Mouse (Mus musculus) layer of hippocampus, adult 8-10 months (tissue): Measurements from ENCODE around the gene Txnrd3. TPM values are rescaled to one million over a fixed set of nuclear protein-coding genes. Genes with fewer than 3 reads are reported as not detected.

Experiments
- DNase-seq, 2 experiments: peaks; one replicate each; pipeline ENCODE4 v3.0.0; 2022; ENCODE audit warnings: low spot score in 2 of 2
- total RNA-seq, 4 experiments: library from RNA; stranded (reverse); gene quantifications; 2 replicates each; pipeline ENCODE4 v1.2.4; 2022

Gene Txnrd3
- total RNA-seq = 1 to 10 TPM; 2.9 to 6.3 (median 4.1) TPM

DNA sequence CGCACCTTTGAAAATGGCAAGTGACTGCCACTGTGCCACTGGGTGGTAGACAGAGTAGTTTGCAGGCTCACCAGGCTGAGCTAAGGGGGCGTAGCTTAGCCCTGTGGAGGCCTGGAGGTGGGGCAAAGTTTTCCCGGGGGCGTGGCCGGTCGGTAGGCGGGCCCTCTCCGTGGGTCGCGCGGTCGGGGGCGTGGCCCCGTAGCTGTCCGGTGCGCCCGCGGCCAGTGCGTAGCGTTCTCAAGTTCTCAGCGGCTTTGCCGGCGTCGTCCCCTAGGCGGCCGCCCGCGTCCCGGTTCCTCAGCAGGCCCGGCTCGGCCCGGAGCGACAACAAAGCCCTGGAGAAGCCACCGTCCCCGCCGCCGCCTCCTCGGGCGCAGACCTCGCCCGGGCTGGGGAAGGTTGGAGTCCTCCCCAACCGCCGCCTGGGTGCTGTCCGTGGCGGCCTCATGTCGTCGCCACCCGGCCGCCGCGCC is at the start of gene Txnrd3:
Txnrd3 (plus strand) TSS at position 191 of the 473 bp plus-strand sequence.
- peak; percentile 69 to 78 for DNase-seq

DNA sequence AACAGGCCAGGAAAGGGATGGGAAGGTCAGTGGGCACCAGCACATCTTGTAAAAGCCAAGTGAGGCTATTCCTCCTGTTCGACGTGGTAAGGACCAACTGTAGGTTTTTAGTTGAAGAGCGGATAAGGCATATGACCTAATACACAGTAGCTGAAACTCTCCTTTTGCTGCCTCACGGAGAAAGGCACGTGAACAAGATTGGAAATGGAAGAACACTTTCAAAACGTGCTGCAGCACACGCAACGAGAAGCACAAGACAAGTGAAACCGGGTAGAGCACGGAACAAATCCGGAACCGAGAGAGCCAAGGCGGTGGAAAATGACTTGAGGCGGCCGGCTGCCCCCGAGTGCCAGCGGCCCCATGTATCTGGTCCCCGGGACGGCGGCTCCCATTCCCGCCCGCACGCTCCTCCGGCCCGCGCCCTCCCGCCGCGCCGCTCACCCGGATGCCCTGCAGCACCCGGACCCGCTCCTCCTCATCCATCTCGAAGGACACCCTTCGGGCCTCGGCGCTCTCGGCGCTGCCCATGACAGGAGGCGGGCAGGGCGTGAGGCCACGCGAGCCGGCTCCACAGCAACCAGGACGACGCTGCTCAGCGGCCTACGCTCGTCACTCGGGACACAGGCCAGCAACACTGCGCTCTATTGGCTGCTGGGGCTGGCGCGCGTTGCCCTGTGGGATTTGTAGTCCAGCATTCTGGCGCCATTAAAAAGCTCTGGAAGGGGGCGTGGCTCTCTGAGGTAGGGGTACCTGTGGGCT is 48.6 kb upstream of the Txnrd3 start, which contains the start of gene Chchd6:
Chchd6 (minus strand) TSS at position 635 of the 759 bp plus-strand sequence.
- DNase-seq = peak; percentile 94 to 96

DNA sequence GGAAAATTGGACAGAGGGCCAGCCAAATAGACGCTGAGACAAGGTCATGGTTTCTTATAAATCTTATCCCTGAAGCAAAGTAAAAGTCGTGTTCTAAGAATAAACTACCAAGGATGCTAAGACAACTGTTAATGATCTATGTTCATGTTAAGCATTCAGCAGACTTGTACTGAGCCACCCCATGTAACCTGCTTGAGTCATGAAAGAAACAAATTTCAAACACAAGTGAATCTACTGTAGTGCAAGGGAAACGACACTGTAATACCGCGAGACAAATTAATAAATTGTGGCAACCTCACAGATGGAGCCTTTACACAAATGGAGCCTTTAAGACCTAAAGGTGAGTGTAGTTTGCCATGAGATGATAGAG is 48.0 kb upstream of the Txnrd3 start:
- no peak for DNase-seq

DNA sequence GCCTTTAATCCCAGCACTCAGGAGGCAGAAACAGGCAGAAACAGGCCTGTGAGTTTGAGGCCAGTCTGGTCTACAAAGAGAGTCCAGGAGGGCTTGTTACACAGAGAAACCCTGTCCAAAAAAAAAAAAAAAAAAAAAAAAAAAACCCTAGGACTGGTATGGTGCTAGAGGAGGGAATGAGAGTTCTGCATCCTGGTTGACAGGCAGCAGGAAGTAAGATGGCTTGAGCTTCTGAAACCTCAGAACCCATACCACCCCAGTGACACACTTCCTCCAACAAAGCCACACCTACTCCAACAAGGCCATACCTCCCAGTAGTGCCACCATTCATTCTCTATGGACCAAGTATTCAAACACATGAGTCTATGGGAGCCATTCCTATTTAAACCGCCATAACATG is 47.3 kb upstream of the Txnrd3 start:
- no peak for DNase-seq

DNA sequence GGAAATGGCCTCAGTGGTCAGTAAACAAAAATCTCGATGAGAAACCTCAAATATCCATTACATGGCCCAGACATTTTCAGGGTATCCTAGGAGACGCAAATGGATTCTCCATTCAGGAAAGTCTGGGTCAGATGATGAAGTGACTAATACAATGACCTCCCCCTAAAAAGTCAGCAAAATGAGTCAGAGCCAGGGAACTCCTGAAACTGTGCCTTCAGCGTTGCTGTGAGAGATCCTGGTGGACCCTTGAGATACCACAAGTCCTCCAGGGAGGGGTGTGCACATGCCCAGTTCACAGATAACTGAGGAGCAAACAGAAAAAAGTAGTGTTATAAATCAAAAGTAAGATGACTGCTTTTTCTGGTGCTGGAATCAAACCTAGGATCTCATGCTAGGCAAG is 37.7 kb upstream of the Txnrd3 start:
- DNase-seq = no peak

DNA sequence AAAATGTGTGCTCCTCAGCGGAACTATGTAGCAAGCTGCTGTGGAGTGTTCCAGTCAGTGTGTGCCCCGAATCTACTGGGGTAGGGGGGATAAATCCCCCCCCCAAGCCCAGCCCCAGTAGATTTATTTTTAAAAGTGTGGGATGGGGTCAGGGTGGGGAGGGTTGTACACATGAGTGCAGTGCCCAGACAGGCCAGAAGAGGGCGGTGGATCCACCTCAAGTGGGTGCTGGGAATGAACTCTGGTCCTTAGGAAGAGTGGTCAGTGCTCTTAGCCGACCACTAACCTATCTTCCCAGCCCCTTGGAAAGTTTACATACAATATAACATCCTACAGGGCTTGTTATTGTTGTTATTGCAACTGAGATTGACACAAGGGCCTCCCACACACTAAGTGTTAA is 35.8 kb upstream of the Txnrd3 start:
- no peak for DNase-seq

DNA sequence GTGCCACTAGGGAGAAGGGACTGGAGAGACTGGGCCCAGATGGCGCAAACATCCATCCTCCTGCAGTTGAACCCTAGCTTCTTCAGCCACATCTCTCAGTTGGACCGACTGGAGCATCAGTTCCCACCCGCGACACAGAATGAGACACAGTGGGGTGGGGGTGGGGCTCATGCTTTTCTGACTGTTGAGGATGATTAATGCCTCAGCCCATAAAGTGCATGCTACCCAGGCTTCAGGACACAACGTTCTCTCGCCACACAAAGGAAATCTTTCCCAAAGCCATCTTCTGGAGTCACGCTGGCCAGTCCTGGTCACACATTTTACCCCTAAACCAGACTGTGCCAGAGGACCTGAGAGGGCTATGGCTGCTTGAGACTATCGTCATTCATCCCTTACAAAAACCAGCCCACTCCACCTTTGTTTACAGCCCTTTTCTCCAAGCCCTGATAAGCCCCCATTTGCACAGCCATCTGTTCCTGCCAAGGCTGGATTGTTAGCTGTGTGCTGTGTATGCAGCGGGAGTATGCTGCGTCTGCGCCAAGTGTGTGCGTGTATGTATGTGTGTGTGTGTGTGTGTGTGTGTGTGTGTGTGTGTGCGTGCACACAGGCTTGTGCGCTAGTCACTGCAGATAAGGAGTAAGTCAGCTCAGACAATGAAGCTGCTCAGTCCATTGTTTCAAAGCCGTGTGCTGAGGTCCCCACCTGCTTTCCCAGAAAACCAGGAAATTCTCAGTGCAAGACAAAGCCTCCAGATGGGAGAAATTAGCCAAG is 30.3 kb upstream of the Txnrd3 start:
- peak; percentile 53 to 78 for DNase-seq

DNA sequence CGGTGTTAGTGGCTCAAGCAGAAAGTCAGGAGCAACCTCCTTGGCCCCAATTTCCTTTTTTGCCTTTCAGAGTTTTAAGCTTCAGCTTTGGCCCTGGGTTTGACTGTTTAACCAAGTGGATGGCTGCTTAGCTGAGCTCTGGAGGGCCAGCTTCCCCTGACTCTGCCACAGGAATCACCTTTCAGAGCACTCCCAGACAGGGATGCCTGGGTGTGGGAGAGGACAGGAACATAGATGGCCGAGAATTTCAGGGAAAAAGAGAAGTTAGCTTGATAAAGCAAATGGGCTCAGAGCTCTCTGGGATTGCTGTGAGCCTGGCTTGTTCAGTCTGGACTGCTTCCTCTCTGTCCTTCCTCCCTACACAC is 29.7 kb upstream of the Txnrd3 start:
- no peak for DNase-seq

DNA sequence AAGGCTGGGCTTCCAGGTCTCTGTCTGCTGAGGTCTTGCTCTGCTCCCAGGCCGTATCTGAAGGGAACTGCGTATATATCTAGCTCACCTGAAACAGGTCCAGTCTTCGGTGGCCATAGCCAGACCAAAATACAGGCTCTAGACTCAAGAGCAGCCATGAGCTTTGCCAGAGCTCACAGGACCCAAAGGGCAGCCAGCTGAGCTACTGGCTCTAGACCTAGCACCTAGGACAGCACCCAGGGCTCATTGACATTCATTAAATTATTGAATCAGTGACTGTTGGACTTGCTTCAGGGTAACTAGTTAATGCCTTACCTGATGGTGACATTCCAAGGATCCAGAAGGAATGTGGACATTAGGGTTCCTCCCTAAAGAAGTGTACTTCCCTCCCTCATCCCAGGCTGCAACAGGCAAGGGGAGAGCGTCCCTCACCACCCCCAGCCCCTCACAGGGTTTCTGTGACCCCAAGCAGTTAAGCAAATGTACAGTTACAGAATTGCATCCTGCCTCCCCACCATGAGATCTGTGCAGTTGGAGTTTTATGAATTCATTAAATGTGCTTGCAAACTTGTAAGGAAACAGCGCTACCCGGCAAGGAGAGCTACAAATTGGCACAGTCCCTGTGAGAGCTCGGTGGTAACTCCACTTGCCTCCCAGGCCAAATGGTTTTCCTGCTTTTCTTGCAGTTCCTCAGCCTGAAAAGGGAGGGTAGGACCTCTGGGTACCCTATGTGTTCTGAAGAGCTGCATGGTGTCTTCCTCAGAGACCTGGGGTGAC is 29.0 kb upstream of the Txnrd3 start:
- no peak for DNase-seq

DNA sequence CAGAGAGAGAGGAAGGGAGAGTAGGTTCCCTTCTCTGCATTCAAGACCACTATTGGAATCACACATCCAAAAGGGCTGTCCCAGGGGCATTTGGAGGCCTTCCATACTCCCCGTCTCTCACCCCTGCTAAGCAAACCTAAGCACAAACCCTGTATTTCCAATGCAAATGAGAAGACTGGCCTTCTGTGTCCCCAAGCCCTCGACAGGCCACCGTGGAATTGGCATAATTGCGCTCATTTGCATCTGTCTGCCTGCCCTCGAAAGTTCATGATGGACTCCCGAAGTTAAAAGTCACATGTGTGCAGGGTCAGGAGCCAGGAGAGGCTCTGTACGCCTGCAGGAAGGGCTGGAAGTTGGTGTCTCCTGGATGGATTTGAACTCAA is 28.4 kb upstream of the Txnrd3 start:
- no peak for DNase-seq

DNA sequence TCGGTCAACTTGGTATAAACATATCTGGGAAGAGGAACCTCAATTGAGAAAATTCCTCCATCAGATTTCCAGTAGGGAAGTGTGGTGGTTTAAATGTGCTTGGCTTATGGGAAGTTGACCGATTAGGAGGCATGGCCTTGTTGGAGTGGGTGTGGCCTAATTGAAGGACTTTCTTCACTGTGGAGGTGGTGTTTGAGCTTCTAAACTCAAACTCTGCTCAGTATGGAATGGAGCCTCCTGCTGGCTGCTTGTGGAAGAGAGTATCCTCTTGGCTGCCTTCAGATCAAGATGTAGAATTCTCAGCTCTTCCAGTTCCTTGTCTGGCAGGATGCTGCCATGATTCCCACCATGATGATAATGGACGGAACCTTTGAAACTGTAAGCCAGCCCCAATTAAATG is 21.1 kb upstream of the Txnrd3 start:
- no peak for DNase-seq

DNA sequence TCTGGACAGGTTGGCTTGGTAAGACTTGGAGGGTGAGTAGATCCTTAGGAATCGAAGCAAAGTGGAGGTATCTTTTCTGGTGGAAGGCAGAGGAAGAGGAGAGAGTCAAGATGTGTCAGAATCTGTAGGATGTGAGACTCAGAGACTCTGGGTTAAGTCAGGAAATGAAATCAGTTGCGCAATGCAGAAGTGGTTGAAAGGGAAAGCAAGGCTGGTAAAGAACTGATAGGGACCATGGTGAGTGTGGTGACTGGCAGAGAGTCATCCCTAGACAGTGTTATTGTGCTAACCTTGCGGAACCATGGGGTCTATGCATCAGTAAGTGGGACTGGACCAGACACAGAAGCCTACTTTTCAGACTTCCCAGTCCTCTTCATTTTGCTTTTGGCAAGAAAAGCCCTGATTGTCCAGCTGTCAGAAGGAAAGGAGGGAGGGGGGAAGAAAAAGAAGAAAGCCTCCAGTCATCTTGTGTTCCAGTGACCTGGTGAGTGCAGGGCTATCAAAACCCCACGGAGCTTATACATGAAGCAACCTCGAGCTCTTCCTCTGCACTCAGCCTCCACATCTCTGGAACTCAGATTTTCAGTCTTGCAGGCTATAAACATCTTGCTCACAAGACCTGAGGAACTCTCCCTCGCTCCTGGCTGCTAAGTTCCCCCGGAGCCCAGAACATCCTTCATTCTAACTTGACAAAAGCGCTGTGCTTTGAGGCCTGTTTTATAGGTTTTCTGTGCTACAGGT is 15.6 kb upstream of the Txnrd3 start:
- no peak for DNase-seq

DNA sequence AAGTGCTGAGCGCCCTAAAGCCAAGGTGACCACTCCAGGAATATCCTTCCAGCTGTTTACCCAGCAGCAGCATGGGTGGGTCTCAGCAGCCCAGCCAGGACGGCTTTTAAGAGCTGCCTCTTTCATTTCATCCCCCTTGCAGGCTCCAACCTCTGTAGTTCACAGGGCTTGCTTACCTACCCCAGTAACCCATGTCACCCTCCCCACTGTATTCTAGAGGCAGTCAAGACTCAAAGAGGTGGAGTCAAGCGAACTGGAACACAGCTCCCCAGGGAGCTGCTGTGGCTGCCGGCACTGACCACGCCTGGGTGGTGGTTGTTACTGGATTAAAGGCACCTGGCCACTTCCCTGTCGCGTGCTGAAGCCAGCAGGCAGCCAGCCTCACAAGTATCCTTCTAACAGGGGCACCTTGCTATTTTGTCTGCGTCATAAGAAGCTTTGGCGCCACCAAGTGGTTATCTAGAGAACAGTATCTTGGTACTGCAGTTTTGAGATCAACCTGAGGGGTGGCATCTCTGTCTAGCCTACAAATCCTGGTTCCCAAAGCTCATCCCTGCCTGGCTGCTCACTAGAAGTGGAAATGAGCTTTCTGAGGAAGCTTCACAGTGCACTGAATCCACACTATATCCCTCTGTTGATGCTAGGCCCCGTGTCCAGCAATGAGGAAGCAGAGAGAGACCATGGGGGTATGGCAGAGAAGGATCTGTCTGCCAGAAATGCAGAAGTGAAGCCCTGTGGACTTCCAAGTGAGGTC is 11.8 kb upstream of the Txnrd3 start:
- DNase-seq = peak; percentile 81 to 87

DNA sequence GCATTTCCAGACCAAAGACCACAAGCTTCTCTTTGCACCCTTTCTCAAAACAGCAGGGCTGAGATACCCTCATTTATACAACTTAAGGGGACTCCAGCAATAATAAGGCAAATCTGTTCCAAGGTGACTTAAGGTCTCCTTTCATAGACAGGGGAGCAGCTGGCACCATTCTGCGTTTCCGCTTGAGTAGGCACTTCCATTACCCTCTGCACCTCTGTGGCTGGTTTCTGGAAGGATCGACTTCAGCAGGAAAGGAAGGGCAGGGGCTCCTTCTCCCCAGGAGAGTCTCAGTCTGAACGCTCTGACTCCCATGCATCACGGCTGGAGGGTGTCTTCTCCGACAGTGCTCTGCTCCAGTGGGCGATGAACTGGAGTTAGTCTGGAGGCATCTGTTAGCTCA is 10.7 kb upstream of the Txnrd3 start:
- no peak for DNase-seq

DNA sequence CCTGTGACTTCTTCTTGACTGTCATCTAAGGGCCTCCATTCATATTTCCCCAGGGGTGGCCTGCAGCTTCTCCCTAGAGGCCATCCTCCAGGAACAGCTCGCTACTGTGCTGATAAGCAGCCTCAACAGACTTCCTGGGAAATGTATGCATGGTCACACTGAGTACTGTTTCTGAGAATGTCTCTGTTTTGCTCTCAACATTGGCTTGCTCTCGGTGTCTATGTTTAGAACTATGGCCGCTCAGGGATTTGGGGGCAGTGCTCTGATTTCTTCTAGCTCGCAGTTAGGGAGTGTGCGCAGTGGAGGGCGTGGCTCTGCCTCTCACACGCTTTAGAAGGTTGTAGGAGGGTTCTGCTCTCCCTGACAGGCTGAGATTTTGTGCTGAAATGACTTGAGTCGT is 9.4 kb upstream of the Txnrd3 start:
- DNase-seq = no peak

DNA sequence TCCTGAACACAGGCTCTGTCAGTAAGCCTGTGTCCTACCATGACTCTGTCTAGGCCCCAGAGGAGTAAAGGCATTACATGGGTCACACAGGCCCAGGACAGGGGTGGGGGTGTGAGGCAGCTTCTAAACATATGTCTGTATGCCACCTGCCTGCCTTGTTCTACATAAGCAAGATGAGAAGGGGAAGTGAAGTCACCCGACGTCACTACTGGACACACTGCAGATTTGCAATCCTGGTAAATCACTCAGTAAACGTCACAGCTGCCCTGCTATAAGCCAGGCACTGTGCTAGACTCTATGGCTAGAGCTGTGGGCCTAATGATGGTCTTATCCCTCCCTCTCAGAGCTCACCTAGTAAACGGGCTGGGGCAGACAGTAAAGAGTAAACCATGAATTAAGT is 5.8 kb upstream of the Txnrd3 start:
- DNase-seq = no peak

DNA sequence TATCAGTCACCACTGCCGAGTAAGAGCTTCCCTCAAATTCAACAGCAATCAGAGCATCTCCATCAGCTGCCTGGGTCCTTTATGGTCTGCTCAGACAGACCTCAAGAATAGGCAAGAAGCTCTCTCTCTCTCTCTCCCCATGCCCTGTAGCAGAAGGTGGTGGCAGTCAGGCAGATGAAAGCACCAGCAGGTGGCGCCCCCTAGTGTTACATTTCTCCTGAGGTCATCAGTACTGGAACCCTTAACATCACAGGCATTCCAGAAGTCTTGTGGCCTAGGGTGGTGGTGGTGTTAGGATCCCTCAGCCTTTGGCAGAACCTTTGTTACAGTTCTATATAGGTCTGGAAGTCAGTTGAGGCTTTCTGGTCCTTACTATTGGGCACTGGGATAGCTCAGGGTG is 4.8 kb upstream of the Txnrd3 start:
- peak in 1 of 2 experiments; percentile 58 for DNase-seq

DNA sequence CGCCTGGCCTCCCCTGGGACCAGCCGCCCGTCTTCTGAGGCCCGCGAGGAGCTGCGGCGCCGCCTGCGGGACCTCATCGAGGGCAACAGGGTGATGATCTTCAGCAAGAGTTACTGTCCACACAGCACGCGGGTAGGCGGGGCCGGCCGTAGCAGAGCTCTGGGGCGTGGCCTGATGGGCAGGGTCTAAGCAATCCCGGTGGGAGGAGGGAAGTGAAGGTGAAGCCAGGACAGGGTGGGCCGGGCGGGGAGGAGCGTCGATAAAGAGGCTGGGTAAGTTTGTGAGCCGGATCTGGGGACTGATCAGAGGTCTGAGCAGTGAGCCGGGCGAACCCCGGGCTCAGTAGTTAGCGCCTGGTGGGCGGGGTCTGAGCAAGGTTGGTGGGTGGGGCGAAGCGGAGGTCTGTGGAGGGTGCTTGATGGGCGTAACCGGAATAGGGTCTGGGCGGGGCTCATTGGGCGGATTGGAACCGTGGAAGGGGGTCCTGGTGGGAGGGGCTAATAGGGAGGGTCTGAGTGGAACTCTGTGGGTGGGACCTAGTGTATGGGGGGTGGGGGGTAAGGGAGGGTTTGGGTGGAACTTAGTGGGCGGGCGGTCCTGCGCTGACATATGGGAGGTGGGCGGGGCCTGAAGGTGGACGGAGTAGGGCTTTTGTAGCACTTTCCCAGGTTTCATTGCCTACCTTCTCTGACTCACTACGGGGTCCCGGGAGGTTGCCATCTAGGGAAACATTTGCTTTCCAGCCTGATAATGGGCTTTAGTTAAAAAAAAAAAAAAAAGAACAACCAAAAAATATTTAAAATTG is 685 bp downstream of the Txnrd3 start:
- DNase-seq = peak; percentile 65 to 66

DNA sequence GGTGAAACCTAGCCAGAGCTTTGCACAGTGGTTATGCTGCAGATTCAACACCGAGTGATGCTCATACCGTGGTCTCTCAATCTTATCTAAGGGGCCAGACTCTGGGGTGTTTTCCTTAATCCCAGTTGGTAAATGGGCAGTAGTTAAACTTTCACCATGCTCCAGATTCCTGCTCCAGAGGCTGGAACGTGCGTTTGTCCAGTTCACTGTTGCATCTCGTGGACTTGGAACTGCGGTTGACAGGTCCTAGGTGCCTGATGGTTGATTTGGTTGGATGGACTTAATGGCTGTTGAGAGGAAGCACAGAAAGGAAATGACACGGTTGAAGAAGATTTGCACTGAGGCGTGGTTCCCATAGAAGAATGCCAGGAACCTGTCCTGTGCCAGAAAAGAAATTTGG is 6.1 kb downstream of the Txnrd3 start:
- DNase-seq = no peak

DNA sequence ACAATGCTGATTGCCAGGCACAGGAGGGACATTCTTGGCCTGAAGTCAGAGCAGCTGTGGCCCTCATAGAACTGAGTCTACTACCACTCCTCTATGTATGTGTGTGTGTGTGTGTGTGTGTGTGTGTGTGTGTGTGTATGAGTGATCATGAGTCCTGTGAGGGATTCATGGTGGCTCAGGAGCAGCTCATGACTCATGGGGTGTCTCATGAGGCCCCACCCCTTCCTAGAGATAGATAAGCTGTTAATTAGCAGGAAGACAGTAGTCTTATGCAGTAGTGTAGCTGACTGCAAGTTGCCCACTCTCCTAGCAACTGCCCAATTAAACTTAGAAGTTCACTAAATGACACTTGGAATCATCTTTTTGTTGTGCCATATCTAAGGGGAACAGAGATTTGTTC is 8.0 kb downstream of the Txnrd3 start:
- no peak for DNase-seq
